10 mouse cellular contexts compared by ENCODE assay signal in the genomic region with DNA sequence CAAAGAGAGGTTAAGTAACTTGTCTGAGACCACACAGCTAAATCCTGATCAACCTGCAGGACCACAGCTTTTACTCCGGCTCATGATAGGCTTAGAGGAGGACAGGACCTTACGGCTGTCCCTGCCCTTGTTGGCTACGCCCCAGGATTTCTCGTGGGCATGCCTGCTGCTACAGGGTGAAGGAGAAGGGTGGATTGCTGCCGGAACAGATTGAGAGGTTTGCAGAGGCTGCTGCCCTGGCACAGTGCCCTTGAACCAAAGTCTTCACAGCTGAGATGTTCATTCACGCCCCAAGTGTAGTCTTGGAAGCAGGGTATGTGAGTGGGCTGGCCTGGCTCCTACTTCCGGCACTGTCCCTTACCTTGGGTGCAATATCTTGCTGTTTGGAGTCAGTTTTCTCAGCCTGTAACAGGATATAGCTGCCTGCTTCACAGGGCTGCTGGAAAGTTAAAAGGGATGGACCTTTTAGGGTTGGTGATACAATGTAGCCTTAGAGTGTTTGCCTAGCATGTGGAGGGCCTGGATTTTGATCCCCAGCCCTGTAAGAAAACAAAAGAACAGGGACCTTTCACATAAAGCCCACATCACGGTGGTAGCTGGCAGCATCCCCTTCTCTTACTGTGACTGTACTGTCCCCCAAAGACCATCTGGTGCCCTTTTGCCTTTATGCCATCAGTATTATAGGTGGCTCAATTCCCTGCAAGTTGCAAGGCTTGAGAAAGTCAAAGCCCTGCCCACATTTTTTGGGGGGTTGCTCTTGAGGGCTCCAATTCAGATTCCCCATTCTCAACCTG. TPM values are rescaled to one million over a fixed set of nuclear protein-coding genes. Genes with fewer than 3 reads are reported as not detected.
DNase-seq lines count a peak whose midpoint lies in the region; ATAC-seq and TF ChIP-seq lines count a peak whose summit lies in the region.
"Had no signal": no experiment of that assay in that cellular context is flagged by ENCODE, and none has a peak within 500 bp of the region (broad histone marks: within the 10 kb centered on the region; RNA-seq: fewer than 3 reads in every experiment).

No protein-coding gene starts in this region.

- no peaks in the 10 kb centered on the region for H3K9me3 ChIP-seq in kidney, embryonic 16.5 days (ENCODE audit: low read length)
- H3K9me3 ChIP-seq in hindbrain, embryonic 14.5 days (ENCODE audit: control insufficient read depth, low read length), result no peaks in the 10 kb centered on the region
- H3K9me3 ChIP-seq in midbrain, embryonic 13.5 days, result no peaks in the 10 kb centered on the region
- H3K9me3 ChIP-seq: liver, embryonic 15.5 days had no signal

- 45% methylated on average over 8 of the region's 8 CpGs for WGBS in kidney, adult 2 months
- 54% methylated on average over 8 of the region's 8 CpGs for WGBS in kidney, embryonic 16.5 days
- WGBS in hindbrain, embryonic 14.5 days, result 40% methylated on average over 8 of the region's 8 CpGs
- WGBS in midbrain, embryonic 13.5 days, result 64% methylated on average over 8 of the region's 8 CpGs

- H3K4me2 ChIP-seq in kidney, embryonic 16.5 days (replicated peaks; ENCODE audit: low read depth, low read length), result no peak overlapping the region
- H3K4me2 ChIP-seq in hindbrain, embryonic 14.5 days (replicated peaks), result no peak overlapping the region
- H3K4me2 ChIP-seq in midbrain, embryonic 13.5 days (replicated peaks), result no peak overlapping the region
- H3K4me2 ChIP-seq: liver, embryonic 15.5 days had no signal

- no peaks in the 10 kb centered on the region for H3K27me3 ChIP-seq in kidney, adult 2 months (replicated peaks; ENCODE audit: control insufficient read depth, insufficient read depth, low read length)
- H3K27me3 ChIP-seq in kidney, embryonic 16.5 days (ENCODE audit: insufficient read depth, low read length), result peaks cover 14% of the 10 kb centered on the region
- H3K27me3 ChIP-seq in hindbrain, embryonic 14.5 days (ENCODE audit: control insufficient read depth, insufficient read depth, low read length), result no peaks in the 10 kb centered on the region
- H3K27me3 ChIP-seq in midbrain, embryonic 13.5 days, result no peaks in the 10 kb centered on the region

- no peak for TF ChIP-seq POLR2A in kidney, adult 2 months (IDR thresholded peaks at IDR 0.05; ENCODE audit: low read depth, low read length)

- ATAC-seq in kidney, embryonic 16.5 days (ENCODE audit: low FRiP score, low TSS enrichment), result no peak
- ATAC-seq in hindbrain, embryonic 14.5 days (ENCODE audit: low FRiP score), result no peak
- no peak for ATAC-seq in midbrain, embryonic 13.5 days

- H3K36me3 ChIP-seq in kidney, adult 2 months (ENCODE audit: control insufficient read depth, insufficient read depth, low read length), result no peaks in the 10 kb centered on the region
- H3K36me3 ChIP-seq in kidney, embryonic 16.5 days (ENCODE audit: insufficient read depth, low read length), result no peaks in the 10 kb centered on the region
- no peaks in the 10 kb centered on the region for H3K36me3 ChIP-seq in hindbrain, embryonic 14.5 days (replicated peaks; ENCODE audit: control insufficient read depth, insufficient read depth)
- no peaks in the 10 kb centered on the region for H3K36me3 ChIP-seq in midbrain, embryonic 13.5 days
- H3K36me3 ChIP-seq: liver, embryonic 15.5 days had no signal

- H3K27ac ChIP-seq in kidney, adult 2 months (ENCODE audit: insufficient read depth, low read depth, low read length), result no peak overlapping the region
- no peak overlapping the region for H3K27ac ChIP-seq in kidney, embryonic 16.5 days (ENCODE audit: low read length)
- peak overlapping the region; percentile 86 for H3K27ac ChIP-seq in hindbrain, embryonic 14.5 days
- peak overlapping the region; percentile 83 for H3K27ac ChIP-seq in midbrain, embryonic 13.5 days
- H3K27ac ChIP-seq: liver, embryonic 15.5 days had no signal

- no peak for TF ChIP-seq CTCF in kidney, adult 2 months (conservative IDR thresholded peaks at IDR 0.05; ENCODE audit: insufficient read depth, insufficient read length, low read depth, low read length)

- DNase-seq in kidney, adult 2 months, result peak; percentile 5
- peak; percentile 79 for DNase-seq in cerebellum, adult 9-11 months
- DNase-seq in hindbrain, embryonic 14.5 days (ENCODE audit: low spot score), result no peak
- no peak for DNase-seq in right cerebral cortex, adult 18-20 months
- no peak for DNase-seq in urinary bladder, adult 18-20 months (ENCODE audit: low spot score in 2 of 2)
- DNase-seq in embryo, embryonic 10 days (ENCODE audit: low spot score), result no peak

- H3K4me3 ChIP-seq in kidney, adult 2 months (ENCODE audit: insufficient read depth, low read depth, low read length), result no peak overlapping the region
- H3K4me3 ChIP-seq in kidney, embryonic 16.5 days (ENCODE audit: low read length), result no peak overlapping the region
- H3K4me3 ChIP-seq in hindbrain, embryonic 14.5 days (replicated peaks; ENCODE audit: low read length), result no peak overlapping the region
- no peak overlapping the region for H3K4me3 ChIP-seq in midbrain, embryonic 13.5 days (replicated peaks)
- H3K4me3 ChIP-seq: liver, embryonic 15.5 days had no signal

- H3K9ac ChIP-seq in kidney, embryonic 16.5 days (replicated peaks; ENCODE audit: low read length), result no peak overlapping the region
- 0 out of 2 replicates have a peak overlapping the region, but pooled peaks have one; percentile 3 for H3K9ac ChIP-seq in hindbrain, embryonic 14.5 days
- no peak overlapping the region for H3K9ac ChIP-seq in midbrain, embryonic 13.5 days (replicated peaks)
- H3K9ac ChIP-seq: liver, embryonic 15.5 days had no signal

- H3K4me1 ChIP-seq in kidney, adult 2 months (ENCODE audit: control insufficient read depth, insufficient read depth, low read length), result no peaks in the 10 kb centered on the region
- peaks cover 8% of the 10 kb centered on the region for H3K4me1 ChIP-seq in kidney, embryonic 16.5 days (ENCODE audit: insufficient read depth, low read length)
- H3K4me1 ChIP-seq in hindbrain, embryonic 14.5 days (replicated peaks; ENCODE audit: control insufficient read depth, insufficient read depth, low read length), result peaks cover 49% of the 10 kb centered on the region
- peaks cover 73% of the 10 kb centered on the region for H3K4me1 ChIP-seq in midbrain, embryonic 13.5 days (replicated peaks)

RNA-seq across cellular contexts. Expression of a gene that starts 18.0 kb away (rescaled TPM):
- polyA plus RNA-seq in kidney, adult 2 months (2012; rRNA removed), result 0.03 and 0.11 TPM in 2 replicates
- polyA plus RNA-seq in kidney, embryonic 16.5 days (2015; fragmentation: Nextera tagmentation; extraction: Ambion mirVana), result 0.25 and 0.58 TPM in 2 replicates
- 26.1 and 28.1 TPM in 2 replicates for polyA plus RNA-seq in hindbrain, embryonic 14.5 days (2014; fragmentation: Nextera tagmentation; extraction: Ambion mirVana)
- 63.2 and 90.2 TPM in 2 replicates for polyA plus RNA-seq in midbrain, embryonic 13.5 days (2015; fragmentation: Nextera tagmentation; extraction: Ambion mirVana)
- polyA plus RNA-seq: spleen, adult 2 months had no signal

RNA-seq across cellular contexts. Expression of a gene that starts 55.1 kb away (rescaled TPM):
- 1.8 and 2.0 TPM in 2 replicates for polyA plus RNA-seq in kidney, adult 2 months (2012; rRNA removed)
- polyA plus RNA-seq in kidney, embryonic 16.5 days (2015; fragmentation: Nextera tagmentation; extraction: Ambion mirVana), result 1.6 and 1.7 TPM in 2 replicates
- 0.57 and 1.3 TPM in 2 replicates for polyA plus RNA-seq in hindbrain, embryonic 14.5 days (2014; fragmentation: Nextera tagmentation; extraction: Ambion mirVana)
- polyA plus RNA-seq in midbrain, embryonic 13.5 days (2015; fragmentation: Nextera tagmentation; extraction: Ambion mirVana), result 1.3 TPM in 2 replicates

Comparison
In these comparisons a context has a peak if more than half of its experiments do, and no peak if none do; other contexts are left out.
1. DNase-seq: peak in kidney, adult 2 months (single experiment) and cerebellum, adult 9-11 months (single experiment); none in hindbrain, embryonic 14.5 days (single experiment), right cerebral cortex, adult 18-20 months (single experiment), urinary bladder, adult 18-20 months (0 of 2) and embryo, embryonic 10 days (single experiment).
2. H3K27ac ChIP-seq: peak in hindbrain, embryonic 14.5 days (single experiment) and midbrain, embryonic 13.5 days (single experiment); none in kidney, adult 2 months (single experiment) and kidney, embryonic 16.5 days (single experiment).
3. RNA of a gene that starts 18.0 kb away (polyA plus RNA-seq): 63.2 to 90.2 TPM in midbrain, embryonic 13.5 days and 26.1 to 28.1 TPM in hindbrain, embryonic 14.5 days; 0.25 to 0.58 TPM in kidney, embryonic 16.5 days and 0.03 to 0.11 TPM in kidney, adult 2 months; every median in the first group is over 10 times any median in the second.